In genomic region chr6:23392711-23393110, GRCm38 (mm10) we compare ENCODE assay signal across 33 mouse cellular contexts.
"Had no signal": no experiment of that assay in that cellular context is flagged by ENCODE, and none has a peak within 500 bp of the region (broad histone marks: within the 10 kb centered on the region; RNA-seq: fewer than 3 reads in every experiment).

No protein-coding gene starts in this region.

- DNase-seq: heart, postnatal 10 days; heart, postnatal 14 days; heart, postnatal 36 days; heart, postnatal 4 days; kidney, adult 11 months; kidney, adult 18-20 months; kidney, adult 2 months; kidney, adult 8-10 months; kidney, adult 9 months; kidney, postnatal 10 days; kidney, postnatal 14 days; kidney, postnatal 25 days; kidney, postnatal 36 days; kidney, postnatal 4 days; layer of hippocampus, adult 9-11 months; layer of hippocampus, postnatal 36 days had no signal

- ATAC-seq: hindbrain, embryonic 16.5 days; hindbrain, postnatal 0 days; inflammation-experienced regulatory T-cells, adult 6 months; intestine, embryonic 16.5 days had no signal

- H3K27ac ChIP-seq: heart, embryonic 10.5 days; heart, embryonic 13.5 days; heart, embryonic 15.5 days; hindbrain, embryonic 10.5 days; hindbrain, embryonic 12.5 days; hindbrain, embryonic 13.5 days; hindbrain, embryonic 14.5 days; hindbrain, embryonic 15.5 days; hindbrain, postnatal 0 days; kidney, embryonic 15.5 days; kidney, postnatal 0 days; layer of hippocampus, adult 2 months had no signal

- H3K9me3 ChIP-seq: heart, embryonic 10.5 days; heart, embryonic 12.5 days; heart, embryonic 13.5 days; heart, embryonic 15.5 days; hindbrain, embryonic 10.5 days; hindbrain, embryonic 12.5 days; hindbrain, embryonic 13.5 days; hindbrain, embryonic 15.5 days; kidney, embryonic 15.5 days had no signal

- H3K4me3 ChIP-seq: heart, embryonic 10.5 days; heart, embryonic 12.5 days; heart, embryonic 13.5 days; heart, embryonic 15.5 days; hindbrain, embryonic 10.5 days; hindbrain, embryonic 12.5 days; hindbrain, embryonic 13.5 days; hindbrain, embryonic 15.5 days; kidney, embryonic 15.5 days; layer of hippocampus, adult 2 months had no signal

- H3K36me3 ChIP-seq: heart, embryonic 10.5 days; heart, embryonic 12.5 days; heart, embryonic 13.5 days; heart, embryonic 15.5 days; hindbrain, embryonic 10.5 days; hindbrain, embryonic 12.5 days; hindbrain, embryonic 13.5 days; hindbrain, embryonic 15.5 days; kidney, embryonic 15.5 days had no signal

- H3K27me3 ChIP-seq: heart, embryonic 12.5 days; heart, embryonic 13.5 days; heart, embryonic 15.5 days; kidney, embryonic 15.5 days had no signal

- H3K4me1 ChIP-seq: heart, embryonic 10.5 days; heart, embryonic 12.5 days; heart, embryonic 13.5 days; heart, embryonic 15.5 days; hindbrain, embryonic 10.5 days; hindbrain, embryonic 12.5 days; hindbrain, embryonic 13.5 days; hindbrain, embryonic 15.5 days; kidney, embryonic 15.5 days had no signal

- H3K4me2 ChIP-seq: heart, embryonic 11.5 days; heart, embryonic 12.5 days; heart, embryonic 13.5 days; heart, embryonic 15.5 days; hindbrain, embryonic 12.5 days; hindbrain, embryonic 13.5 days; hindbrain, embryonic 14.5 days; hindbrain, embryonic 15.5 days; kidney, embryonic 15.5 days had no signal

- H3K9ac ChIP-seq: heart, embryonic 12.5 days; heart, embryonic 13.5 days; heart, embryonic 15.5 days; hindbrain, embryonic 12.5 days; hindbrain, embryonic 13.5 days; hindbrain, embryonic 14.5 days; hindbrain, embryonic 15.5 days; kidney, embryonic 15.5 days had no signal
